ENCODE assay signal across 14 mouse cellular contexts in the genomic region with DNA sequence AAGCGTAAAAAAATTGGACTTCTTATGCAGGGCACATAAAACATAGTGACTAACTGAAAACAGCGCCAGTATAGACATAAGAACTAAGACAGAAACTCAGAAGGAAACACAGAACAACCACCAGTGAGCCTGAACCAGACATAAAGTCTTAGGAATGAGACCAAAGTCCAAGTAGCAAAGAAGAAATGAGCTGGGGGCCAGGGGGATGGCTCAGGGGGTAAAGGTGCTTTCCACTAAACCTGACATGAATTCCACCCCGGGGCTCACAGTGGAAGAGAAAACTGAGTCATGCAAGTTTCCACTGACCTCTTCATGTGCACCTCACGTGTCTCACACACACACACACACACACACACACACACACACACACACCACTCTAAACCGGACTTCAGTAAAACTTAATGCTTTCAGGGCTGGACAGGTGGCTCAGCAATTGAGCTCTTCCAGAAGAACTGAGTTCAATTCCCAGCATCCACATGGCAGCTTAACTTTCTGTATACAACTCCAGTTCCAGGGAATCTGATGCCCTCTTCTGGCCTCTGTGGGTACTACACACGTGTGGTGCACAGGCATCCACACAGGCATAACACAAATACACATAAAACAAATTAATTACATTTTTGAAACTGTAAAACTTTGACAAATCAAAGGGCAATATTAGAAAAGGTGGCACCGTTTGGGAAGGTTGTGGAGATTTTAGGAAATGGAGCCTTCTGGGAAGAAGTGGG. TPM values are rescaled to one million over a fixed set of nuclear protein-coding genes. Genes with fewer than 3 reads are reported as not detected.
A peak's percentile ranks its signal among the peaks of the same experiment; 100 is the strongest.
DNase-seq lines count a peak whose midpoint lies in the region; ATAC-seq and TF ChIP-seq lines count a peak whose summit lies in the region.
"Had no signal": no experiment of that assay in that cellular context is flagged by ENCODE, and none has a peak within 500 bp of the region (broad histone marks: within the 10 kb centered on the region; RNA-seq: fewer than 3 reads in every experiment).

No protein-coding gene starts in this region.

- H3K27ac ChIP-seq in kidney, postnatal 0 days = no peak overlapping the region
- H3K27ac ChIP-seq in kidney, embryonic 16.5 days (ENCODE audit: low read length) = no peak overlapping the region
- no peak overlapping the region for H3K27ac ChIP-seq in thymus, adult 2 months (ENCODE audit: control insufficient read depth, insufficient read depth, low read length)
- H3K27ac ChIP-seq in bone marrow, adult 2 months (ENCODE audit: control insufficient read depth, insufficient read depth, low read depth, low read length, poor library complexity) = no peak overlapping the region
- H3K27ac ChIP-seq: hindbrain, embryonic 13.5 days; liver, embryonic 15.5 days had no signal

- no peak for ATAC-seq in kidney, postnatal 0 days (replicated peaks; ENCODE audit: low FRiP score, low read depth)
- ATAC-seq in kidney, embryonic 16.5 days (ENCODE audit: low FRiP score, low TSS enrichment) = no peak

- 0 out of 2 replicates have a peak, but pooled peaks cover 12% of the 10 kb centered on the region for H3K36me3 ChIP-seq in kidney, postnatal 0 days (ENCODE audit: insufficient read depth, low read length)
- H3K36me3 ChIP-seq in kidney, embryonic 16.5 days (ENCODE audit: insufficient read depth, low read length) = peaks cover 25% of the 10 kb centered on the region
- H3K36me3 ChIP-seq in thymus, adult 2 months (ENCODE audit: control insufficient read depth, insufficient read depth, low read length) = no peaks in the 10 kb centered on the region

- H3K9me3 ChIP-seq in kidney, postnatal 0 days (replicated peaks; ENCODE audit: low read length) = no peaks in the 10 kb centered on the region
- H3K9me3 ChIP-seq in kidney, embryonic 16.5 days (ENCODE audit: low read length) = 0 out of 2 replicates have a peak, but pooled peaks cover 3% of the 10 kb centered on the region
- H3K9me3 ChIP-seq: hindbrain, embryonic 13.5 days; liver, embryonic 15.5 days had no signal

- no peak overlapping the region for H3K9ac ChIP-seq in kidney, postnatal 0 days (ENCODE audit: low read depth, low read length)
- no peak overlapping the region for H3K9ac ChIP-seq in kidney, embryonic 16.5 days (replicated peaks; ENCODE audit: low read length)
- H3K9ac ChIP-seq: hindbrain, embryonic 13.5 days; liver, embryonic 15.5 days had no signal

- H3K27me3 ChIP-seq in kidney, postnatal 0 days (ENCODE audit: insufficient read depth, low read length) = no peaks in the 10 kb centered on the region
- no peaks in the 10 kb centered on the region for H3K27me3 ChIP-seq in kidney, embryonic 16.5 days (ENCODE audit: insufficient read depth, low read length)
- H3K27me3 ChIP-seq in thymus, adult 2 months (ENCODE audit: control insufficient read depth, insufficient read depth, low read length) = no peaks in the 10 kb centered on the region
- H3K27me3 ChIP-seq: hindbrain, embryonic 13.5 days; liver, embryonic 15.5 days had no signal

- H3K4me2 ChIP-seq in kidney, postnatal 0 days (ENCODE audit: low read length) = no peak overlapping the region
- no peak overlapping the region for H3K4me2 ChIP-seq in kidney, embryonic 16.5 days (replicated peaks; ENCODE audit: low read depth, low read length)
- H3K4me2 ChIP-seq: hindbrain, embryonic 13.5 days; liver, embryonic 15.5 days had no signal

- no peak for TF ChIP-seq POLR2A in thymus, adult 2 months (IDR thresholded peaks at IDR 0.05; ENCODE audit: control insufficient read depth, extremely low read depth, insufficient read depth, low read length, poor library complexity)
- TF ChIP-seq POLR2A in bone marrow, adult 2 months (IDR thresholded peaks at IDR 0.05; ENCODE audit: borderline replicate concordance, control insufficient read depth, low read depth, low read length) = no peak

- H3K4me1 ChIP-seq in kidney, postnatal 0 days (replicated peaks; ENCODE audit: insufficient read depth, low read length) = no peaks in the 10 kb centered on the region
- H3K4me1 ChIP-seq in kidney, embryonic 16.5 days (ENCODE audit: insufficient read depth, low read length) = peaks cover 15% of the 10 kb centered on the region; the same call in 1 of the 2 replicates
- H3K4me1 ChIP-seq in thymus, adult 2 months (replicated peaks; ENCODE audit: control insufficient read depth, insufficient read depth, low read length) = peaks cover 17% of the 10 kb centered on the region
- H3K4me1 ChIP-seq in bone marrow, adult 2 months (ENCODE audit: control insufficient read depth, insufficient read depth, low read length) = no peaks in the 10 kb centered on the region; the same call in 1 of the 2 replicates
- H3K4me1 ChIP-seq: hindbrain, embryonic 13.5 days had no signal

- H3K4me3 ChIP-seq in kidney, postnatal 0 days (replicated peaks; ENCODE audit: low read depth, low read length) = no peak overlapping the region
- no peak overlapping the region for H3K4me3 ChIP-seq in kidney, embryonic 16.5 days (ENCODE audit: low read length)
- no peak overlapping the region for H3K4me3 ChIP-seq in thymus, adult 2 months (ENCODE audit: control insufficient read depth, insufficient read depth, low read length)
- no peak overlapping the region for H3K4me3 ChIP-seq in bone marrow, adult 2 months (replicated peaks; ENCODE audit: control insufficient read depth, low read depth, low read length)
- H3K4me3 ChIP-seq: hindbrain, embryonic 13.5 days; liver, embryonic 15.5 days had no signal

- TF ChIP-seq CTCF in kidney, postnatal 0 days (IDR thresholded peaks at IDR 0.05; ENCODE audit: low read depth) = peak; percentile 57
- no peak for TF ChIP-seq CTCF in thymus, adult 2 months (IDR thresholded peaks at IDR 0.05; ENCODE audit: borderline replicate concordance, control insufficient read depth, extremely low read depth, insufficient read depth, low read length, poor library complexity)
- peak; percentile 39 for TF ChIP-seq CTCF in bone marrow, adult 2 months (IDR thresholded peaks at IDR 0.05; ENCODE audit: control insufficient read depth, insufficient read depth, low read length)

- intact Hi-C loops in left cerebral cortex, postnatal 14 days (cut with DNase I) = no loop called here

- no peak for DNase-seq in kidney, postnatal 0 days (ENCODE audit: low spot score)
- peak; percentile 36 for DNase-seq in thymus, postnatal 14 days
- DNase-seq in thymus, adult 2 months = no peak
- no peak for DNase-seq in right cerebral cortex, postnatal 14 days
- no peak for DNase-seq in left cerebral cortex, postnatal 14 days (ENCODE audit: low spot score in 2 of 2)
- DNase-seq: adrenal gland, postnatal 10 days; kidney, postnatal 14 days; thymus, postnatal 36 days had no signal

- 89% methylated on average over 7 of the region's 7 CpGs for WGBS in kidney, postnatal 0 days
- 94% methylated on average over 7 of the region's 7 CpGs for WGBS in kidney, embryonic 16.5 days
- 97% methylated on average over 7 of the region's 7 CpGs for WGBS in thymus, adult 2 months
- WGBS in bone marrow, adult 2 months = 86% methylated on average over 7 of the region's 7 CpGs

RNA-seq across cellular contexts. Expression of a gene that starts 23.2 kb away (rescaled TPM):
- 129 and 141 TPM in 2 replicates for polyA plus RNA-seq in kidney, postnatal 0 days (2015; fragmentation: Nextera tagmentation; extraction: Ambion mirVana)
- 167 and 174 TPM in 2 replicates for polyA plus RNA-seq in kidney, embryonic 16.5 days (2015; fragmentation: Nextera tagmentation; extraction: Ambion mirVana)
- 32.4 and 33.5 TPM in 2 replicates for polyA plus RNA-seq in thymus, adult 2 months (2012; rRNA removed)
- polyA plus RNA-seq in bone marrow, adult 2 months (2011; ENCODE audit: insufficient read depth, insufficient read length, low replicate concordance, missing spikeins) = 12.6 and 30.3 TPM in 2 replicates
- total RNA-seq in left cerebral cortex, postnatal 14 days (2021) = 10 to 100 TPM; 25.7 to 26.3 TPM

RNA-seq across cellular contexts. Expression of a gene that starts 44.6 kb away (rescaled TPM):
- 30.6 and 34.6 TPM in 2 replicates for polyA plus RNA-seq in kidney, postnatal 0 days (2015; fragmentation: Nextera tagmentation; extraction: Ambion mirVana)
- polyA plus RNA-seq in kidney, embryonic 16.5 days (2015; fragmentation: Nextera tagmentation; extraction: Ambion mirVana) = 32.9 and 33.1 TPM in 2 replicates
- polyA plus RNA-seq in thymus, adult 2 months (2012; rRNA removed) = 61.2 and 64.8 TPM in 2 replicates
- 5.1 and 9.9 TPM in 2 replicates for polyA plus RNA-seq in bone marrow, adult 2 months (2011; ENCODE audit: insufficient read depth, insufficient read length, low replicate concordance, missing spikeins)
- 10 to 100 TPM; 11.8 to 14.7 TPM for total RNA-seq in left cerebral cortex, postnatal 14 days (2021)

RNA-seq across cellular contexts. Expression of a gene that starts 59.3 kb away (rescaled TPM):
- 0.40 and 0.55 TPM in 2 replicates for polyA plus RNA-seq in kidney, postnatal 0 days (2015; fragmentation: Nextera tagmentation; extraction: Ambion mirVana)
- polyA plus RNA-seq in kidney, embryonic 16.5 days (2015; fragmentation: Nextera tagmentation; extraction: Ambion mirVana) = 0.32 and 0.36 TPM in 2 replicates
- polyA plus RNA-seq in thymus, adult 2 months (2012; rRNA removed) = 2.5 and 3.6 TPM in 2 replicates
- 0.45 and 0.70 TPM in 2 replicates for polyA plus RNA-seq in bone marrow, adult 2 months (2011; ENCODE audit: insufficient read depth, insufficient read length, low replicate concordance, missing spikeins)
- total RNA-seq in left cerebral cortex, postnatal 14 days (2021) = 1 to 10 TPM; 6.1 to 6.2 TPM
- total RNA-seq: common myeloid progenitor, adult 5-6 weeks; megakaryocyte, adult 5-6 weeks had no signal
